Mouse (Mus musculus) spleen, postnatal 36 days (tissue): ENCODE measurements around the gene Rps6ka5.
A peak's percentile ranks its signal among the peaks of the same experiment; 100 is the strongest.

ENCODE experiments used
- DNase-seq, 2 experiments: peaks; one replicate each; pipeline ENCODE4 v3.0.0; 2022; ENCODE audit warnings: low spot score in 2 of 2, mixed read lengths in 1 of 2

The Rps6ka5 gene

DNA sequence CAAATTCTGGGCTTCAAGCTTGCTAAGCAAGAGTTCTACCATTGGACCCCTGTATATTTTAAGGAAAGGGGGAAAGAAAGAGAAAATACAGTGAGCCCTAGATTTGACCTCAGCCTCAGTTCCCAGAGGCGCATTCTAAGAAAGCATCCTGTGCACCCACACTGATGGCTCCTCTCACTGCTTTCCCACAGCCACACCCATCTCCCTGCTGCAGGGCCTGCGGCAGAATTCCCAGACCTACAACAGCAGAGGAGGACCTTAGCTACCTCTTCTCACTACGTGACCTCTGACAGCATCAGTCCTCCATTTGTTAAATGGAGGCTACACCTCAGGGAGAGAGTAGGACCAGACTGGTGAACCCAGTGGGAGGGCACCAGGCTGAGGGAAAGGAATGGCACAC, 224.2 kb downstream of the Rps6ka5 start:
- no peak for DNase-seq

- peak; percentile 47 to 54 for DNase-seq
These were observed 225.5 kb downstream of the Rps6ka5 start for GRCm38 (mm10) chr12:100501261-100501660.

GRCm38 (mm10) chr12:100499469-100499868, 227.3 kb downstream of the Rps6ka5 start:
- DNase-seq, result no peak
